Mouse (Mus musculus): ENCODE measurements around the gene Pkn3.

GRCm38 (mm10) chr2:30044550-30044949 is 32.9 kb upstream of the Pkn3 start:
- TF ChIP-seq CTCF (IDR thresholded peaks at IDR 0.05; ENCODE audit: insufficient read depth, low read length) (no peak), POLR2A (IDR thresholded peaks at IDR 0.05; ENCODE audit: borderline replicate concordance, extremely low read depth, low read depth, low read length) (no peak)
